Mouse (Mus musculus): ENCODE data around the gene Glce.

DNA sequence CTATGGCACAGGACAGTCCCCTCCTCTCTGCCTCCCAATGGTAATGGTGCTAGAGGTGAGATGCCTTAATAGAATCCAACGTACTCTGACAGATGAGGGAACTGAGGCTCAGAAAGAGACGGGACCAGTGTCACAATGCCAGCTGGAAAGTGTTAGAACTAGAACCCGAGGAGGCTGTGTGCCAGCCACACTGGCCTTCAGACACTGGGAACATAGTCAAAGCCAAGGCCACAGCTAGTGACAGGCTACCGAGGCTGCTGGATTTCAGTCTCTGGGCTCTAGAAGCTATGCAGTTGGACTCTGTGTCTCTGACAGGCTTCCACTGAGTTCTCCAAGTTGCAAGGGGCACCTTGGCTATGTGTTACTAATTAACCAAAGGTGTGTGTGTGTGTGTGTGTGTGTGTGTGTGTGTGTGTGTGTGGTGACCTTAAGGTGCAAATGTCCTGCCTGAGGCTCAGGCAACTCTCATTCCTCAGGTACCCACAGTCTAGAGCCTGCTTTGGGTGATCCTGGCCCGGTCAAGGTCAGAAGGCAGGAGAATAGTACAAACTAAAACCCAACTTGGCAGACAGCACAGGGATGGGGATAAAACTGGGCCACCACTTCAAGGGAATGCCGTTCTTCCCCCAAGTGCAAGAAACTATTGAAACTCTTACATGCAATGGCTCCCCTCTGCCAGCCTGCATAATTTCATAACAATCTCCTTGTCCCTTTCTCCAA lies 99.3 kb downstream of the Glce start:
- TF ChIP-seq CTCF (IDR thresholded peaks at IDR 0.05; ENCODE audit: low read depth) (no peak), EP300 (IDR thresholded peaks at IDR 0.05; ENCODE audit: low read depth) (no peak)

All from liver, postnatal 0 days (tissue).